Mouse (Mus musculus): Measurements from ENCODE around the gene Msh2.

- TF ChIP-seq POLR2A (IDR thresholded peaks at IDR 0.05; ENCODE audit: borderline replicate concordance, insufficient read depth, low read length) (no peak), CTCF (IDR thresholded peaks at IDR 0.05; ENCODE audit: borderline replicate concordance, insufficient read depth, low read depth, low read length) (peak; percentile 65)
These were observed 101.0 kb downstream of the Msh2 start for GRCm38 (mm10) chr17:87773175-87773574.

All from cerebellum, adult 2 months (tissue).